Mouse (Mus musculus) liver, embryonic 13.5 days (tissue): ENCODE measurements around the gene 4933414I15Rik. TPM values are rescaled to one million over a fixed set of nuclear protein-coding genes. Genes with fewer than 3 reads are reported as not detected.

ENCODE experiments used
- polyA plus RNA-seq: library from polyadenylated mRNA; unstranded; fragments of >200 nt; fragmentation: Nextera tagmentation; extraction: Ambion mirVana; gene quantifications from 2 replicates; pipeline ENCODE4 v1.2.1, GENCODE M21; 2015

Gene 4933414I15Rik
- polyA plus RNA-seq, 1 experiment from 2014 or later: not detected

Other genes starting within 250 kb of the 4933414I15Rik start
- 1.7 TPM in 2 replicates for gene Zfp354c, start 116.0 kb downstream of the 4933414I15Rik start, polyA plus RNA-seq
- gene Zfp879, start 102.2 kb downstream of the 4933414I15Rik start, polyA plus RNA-seq: 0.07 TPM in 2 replicates
- gene Grm6, start 93.1 kb downstream of the 4933414I15Rik start, polyA plus RNA-seq: 0.03 TPM in 1 of 2 replicates, not detected in the other
- 0.37 and 0.70 TPM in 2 replicates for gene Zfp454, start 56.1 kb downstream of the 4933414I15Rik start, polyA plus RNA-seq
- gene Zfp2, start 27.6 kb downstream of the 4933414I15Rik start, polyA plus RNA-seq: 3.1 and 3.2 TPM in 2 replicates
- 0.10 and 0.20 TPM in 2 replicates for gene Zfp354b, start 12.1 kb downstream of the 4933414I15Rik start, polyA plus RNA-seq
- gene Prop1, start 10.0 kb upstream of the 4933414I15Rik start, polyA plus RNA-seq: not detected in 2 replicates
- not detected in 2 replicates for gene Olfr1378, start 22.8 kb upstream of the 4933414I15Rik start, polyA plus RNA-seq
- gene Olfr1377, start 38.2 kb upstream of the 4933414I15Rik start, polyA plus RNA-seq: not detected in 2 replicates
- not detected in 2 replicates for gene Olfr51, start 59.8 kb upstream of the 4933414I15Rik start, polyA plus RNA-seq
- not detected in 2 replicates for gene Olfr54, start 70.5 kb upstream of the 4933414I15Rik start, polyA plus RNA-seq
- not detected in 2 replicates for gene Olfr1375, start 104.3 kb upstream of the 4933414I15Rik start, polyA plus RNA-seq
- gene Zfp354a, start 115.5 kb upstream of the 4933414I15Rik start, polyA plus RNA-seq: 1.5 and 2.1 TPM in 2 replicates